Mouse (Mus musculus): ENCODE results near the gene Zfp94.
"Not testable (repeated sequence)": the region's sequence is repeated elsewhere in the genome, so short reads cannot be mapped to it uniquely, and the experiment has no call there.

Zfp94 gene

DNA sequence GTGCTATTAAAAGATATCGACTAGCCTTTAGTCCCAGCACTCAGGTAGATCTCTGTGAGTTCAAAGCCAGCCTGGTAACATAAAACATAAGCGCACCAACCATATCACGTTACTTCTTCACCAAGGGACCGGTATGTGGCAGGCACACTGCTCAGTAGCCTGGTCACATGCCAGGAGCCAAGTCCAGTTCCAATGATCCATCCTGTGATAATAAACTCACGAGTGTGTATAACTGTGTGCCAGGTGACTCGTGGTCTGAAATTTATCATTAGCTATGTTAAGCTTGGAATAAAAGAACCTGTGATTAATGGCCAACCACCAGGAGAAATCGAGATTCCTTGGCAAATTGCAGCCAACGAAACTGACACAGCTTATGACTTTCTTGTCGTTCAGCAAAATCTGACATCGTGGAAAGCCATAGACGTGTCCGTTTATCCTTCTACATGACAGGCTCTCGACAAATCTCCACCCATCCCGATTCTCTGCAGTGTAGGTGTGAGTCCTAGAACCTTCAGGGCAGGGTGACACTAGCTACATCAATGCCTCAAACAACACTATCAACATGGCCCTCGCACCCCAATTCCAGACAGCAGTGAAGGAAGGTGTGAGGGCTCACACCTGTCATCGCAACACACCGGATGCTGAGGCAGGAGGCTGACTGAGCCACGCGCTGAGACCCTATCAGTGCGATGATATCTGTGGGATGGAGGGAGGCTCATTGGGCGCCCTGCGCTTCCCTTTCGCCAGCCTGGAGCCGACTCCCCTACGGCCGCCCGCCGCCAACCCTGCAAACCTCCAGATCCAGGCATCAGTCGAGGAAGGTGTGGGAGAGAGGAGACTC lies 520 bp downstream of the Zfp94 start:
- peak in 1 of 2 experiments; percentile 30 for DNase-seq

GRCm38 (mm10) chr7:24300771-24301282 lies 15.6 kb downstream of the Zfp94 start, which contains the start of gene Zfp61:
TSS of gene Zfp61 (minus strand) at chr7:24301232.
- DNase-seq, result peak; percentile 40 to 52

- peak; percentile 45 to 54 for DNase-seq
These were observed 16.5 kb downstream of the Zfp94 start for GRCm38 (mm10) chr7:24299823-24300481.

DNA sequence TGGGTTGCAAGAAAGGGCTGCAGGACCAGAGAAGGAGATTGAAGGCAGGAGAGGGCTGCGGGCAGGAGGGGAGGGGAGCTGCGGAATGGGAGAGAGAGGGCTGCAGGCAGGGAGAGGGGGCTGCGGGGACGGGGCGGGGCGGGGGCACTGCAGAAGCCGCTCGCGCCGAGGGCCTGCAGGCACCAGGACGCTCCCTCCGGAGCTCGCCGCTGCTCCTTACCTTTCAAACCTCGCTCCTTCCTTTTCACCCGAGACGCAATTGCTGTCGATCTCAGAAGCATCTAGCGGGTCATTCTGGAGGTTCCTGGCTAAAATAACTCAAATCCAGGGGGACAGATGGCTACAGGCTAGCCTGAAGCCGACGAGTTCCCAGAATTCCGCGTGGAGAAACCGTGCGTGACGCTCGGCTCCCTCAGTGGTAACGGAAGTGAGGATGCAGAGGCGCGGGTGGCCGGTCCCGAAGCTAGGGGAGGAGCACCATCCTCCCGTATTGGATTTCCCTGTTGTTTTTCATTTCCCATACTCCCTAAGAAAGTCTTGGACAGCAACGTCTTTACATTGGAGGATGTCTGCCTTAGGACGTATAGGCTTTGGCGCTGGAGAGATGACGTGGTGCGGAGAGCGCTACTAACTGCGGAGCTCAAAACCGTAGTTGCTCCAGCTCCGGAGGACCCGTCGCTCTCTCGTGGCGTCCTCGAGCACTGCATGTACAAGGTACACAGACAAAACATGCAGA lies 17.3 kb downstream of the Zfp94 start:
- peak; percentile 88 to 90 for DNase-seq

DNA sequence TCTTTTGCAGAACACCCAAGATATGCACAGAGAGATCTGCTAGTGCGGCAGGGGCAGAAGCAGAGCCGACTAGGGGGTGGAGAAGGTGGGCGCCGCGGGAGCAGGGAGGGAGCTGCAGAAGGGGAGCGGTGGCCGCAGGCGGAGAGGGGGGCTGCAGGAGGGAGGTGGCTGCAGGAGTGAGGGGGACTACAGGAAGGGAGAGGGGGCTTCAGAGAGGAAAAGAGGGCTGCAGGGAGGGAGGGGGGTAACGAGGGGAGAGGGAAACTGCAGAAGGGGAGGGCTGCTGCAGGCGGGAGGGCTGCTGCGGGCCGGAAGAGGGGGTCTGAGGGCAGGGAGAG lies 17.9 kb downstream of the Zfp94 start:
- DNase-seq, result peak in 1 of 2 experiments; percentile 19

- no peak for DNase-seq
These were observed 18.9 kb downstream of the Zfp94 start for GRCm38 (mm10) chr7:24297361-24298095.

DNA sequence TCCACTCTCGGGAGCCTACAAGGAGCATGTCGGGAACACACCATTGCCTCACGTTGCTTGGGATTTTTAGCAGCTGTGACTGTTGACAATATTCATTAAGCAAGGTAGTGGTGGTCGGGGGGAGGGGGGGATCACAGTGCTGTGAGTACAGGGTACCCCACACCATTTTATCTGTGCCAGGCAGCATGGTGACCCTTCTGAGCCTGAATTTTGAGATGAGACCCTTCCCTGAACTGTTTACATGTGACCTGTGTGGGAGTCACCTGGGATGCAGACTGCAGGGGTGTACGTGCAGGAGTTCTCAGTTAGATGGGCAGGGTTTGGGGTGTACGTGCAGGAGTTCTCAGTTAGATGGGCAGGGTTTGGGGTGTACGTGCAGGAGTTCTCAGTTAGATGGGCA lies 20.1 kb downstream of the Zfp94 start:
- DNase-seq, result no peak

- DNase-seq, result no peak
These were observed 21.1 kb downstream of the Zfp94 start for GRCm38 (mm10) chr7:24295376-24295775.

- no peak for DNase-seq
These were observed 21.7 kb downstream of the Zfp94 start for GRCm38 (mm10) chr7:24294763-24295162.

GRCm38 (mm10) chr7:24293061-24293851 lies 23.2 kb downstream of the Zfp94 start:
- no peak for DNase-seq

DNA sequence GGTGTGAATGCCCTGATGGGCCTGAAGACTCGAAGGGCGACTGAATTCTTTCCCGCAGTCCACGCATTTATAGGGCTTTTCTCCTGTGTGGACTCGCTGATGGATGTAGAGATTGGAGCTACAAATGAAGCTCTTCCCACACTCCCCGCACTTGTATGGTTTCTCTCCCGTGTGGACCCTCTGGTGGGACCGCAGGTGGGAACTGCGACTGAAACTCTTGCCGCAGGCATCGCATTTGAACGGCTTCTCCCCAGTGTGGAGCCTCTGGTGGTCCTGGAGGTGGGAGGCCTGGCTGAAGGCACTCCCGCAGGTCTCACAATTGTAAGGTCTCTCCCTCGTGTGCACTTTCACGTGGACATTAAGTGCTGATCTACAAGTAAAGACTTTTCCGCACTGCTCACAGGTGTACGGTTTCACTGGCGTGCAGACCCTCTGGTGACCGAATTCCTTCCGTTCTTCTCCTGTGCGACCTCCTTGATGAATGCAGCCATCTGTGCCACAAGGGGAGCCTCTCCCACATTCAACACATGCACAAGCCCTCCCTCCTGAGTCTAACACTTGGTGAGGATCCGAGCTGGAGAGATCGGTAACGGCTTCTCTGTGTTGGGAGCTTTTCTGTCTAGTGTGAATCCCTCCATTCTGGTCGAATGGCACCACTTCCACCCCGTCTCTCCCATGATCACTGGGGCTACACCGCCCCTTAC lies 24.9 kb downstream of the Zfp94 start:
- no peak for DNase-seq

DNA sequence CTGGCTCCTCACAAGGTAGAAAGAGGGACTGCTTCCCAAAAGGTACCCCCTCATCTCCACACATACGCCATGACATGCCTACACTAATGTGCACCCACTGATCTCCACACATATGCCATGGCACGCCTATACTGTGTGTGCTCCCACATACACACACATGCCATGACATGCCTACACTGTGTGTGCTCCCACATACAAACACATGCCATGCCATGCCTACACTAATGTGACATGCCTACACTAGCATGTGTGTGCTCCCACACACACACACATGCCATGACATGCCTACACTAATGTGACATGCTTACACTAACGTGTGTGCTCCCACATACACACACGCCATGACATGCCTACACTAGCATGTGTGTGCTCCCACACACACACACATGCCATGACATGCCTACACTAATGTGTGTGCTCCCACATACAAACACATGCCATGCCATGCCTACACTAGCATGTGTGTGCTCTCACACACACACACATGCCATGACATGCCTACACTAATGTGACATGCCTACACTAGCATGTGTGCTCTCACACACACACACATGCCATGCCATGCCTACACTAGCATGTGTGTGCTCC lies 26.3 kb downstream of the Zfp94 start:
- DNase-seq, result no peak

GRCm38 (mm10) chr7:24288512-24288911 lies 28.0 kb downstream of the Zfp94 start:
- DNase-seq, result peak in 1 of 2 experiments; percentile 25

DNA sequence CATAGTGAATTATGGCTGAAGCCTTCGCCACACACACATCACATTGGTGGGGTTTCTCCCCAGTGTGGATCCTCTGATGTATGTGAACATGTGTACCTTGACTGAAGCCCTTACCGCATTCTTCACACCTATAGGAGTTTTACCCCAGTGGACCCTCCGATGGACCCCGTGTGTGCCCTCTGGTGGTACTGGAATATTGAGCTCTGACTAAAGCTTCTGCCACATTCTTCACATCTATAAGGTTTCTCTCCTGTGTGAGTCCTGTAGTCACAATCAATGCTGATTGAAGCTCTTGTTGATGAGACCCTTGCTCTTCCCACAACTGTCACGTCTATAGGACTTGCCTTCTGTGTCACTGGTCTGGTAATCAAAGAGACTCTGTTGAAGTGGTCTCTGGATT lies 28.8 kb downstream of the Zfp94 start:
- no peak for DNase-seq

DNA sequence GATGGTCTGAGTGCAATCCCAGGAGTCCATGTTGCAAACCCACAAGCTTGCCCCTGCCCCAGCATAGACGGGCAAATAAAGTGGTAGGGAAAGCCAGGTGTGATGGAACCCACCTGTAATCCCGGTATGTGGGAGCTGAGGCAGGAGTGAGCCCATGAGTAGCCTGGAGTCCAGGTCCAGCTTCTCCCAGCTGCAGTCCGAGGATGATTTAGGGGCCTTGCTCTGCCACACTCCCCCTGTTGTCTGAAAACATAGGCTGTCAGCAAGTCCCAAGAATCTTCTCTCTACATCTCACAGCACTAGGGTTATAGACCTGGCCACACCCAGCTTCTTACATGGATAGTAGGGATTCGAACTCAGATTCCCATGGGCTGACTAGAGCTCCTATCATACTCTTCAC lies 29.6 kb downstream of the Zfp94 start:
- no peak for DNase-seq

GRCm38 (mm10) chr7:24286090-24286489 lies 30.4 kb downstream of the Zfp94 start:
- no peak for DNase-seq

GRCm38 (mm10) chr7:24280858-24281145 lies 35.7 kb downstream of the Zfp94 start:
- DNase-seq, result no peak

DNA sequence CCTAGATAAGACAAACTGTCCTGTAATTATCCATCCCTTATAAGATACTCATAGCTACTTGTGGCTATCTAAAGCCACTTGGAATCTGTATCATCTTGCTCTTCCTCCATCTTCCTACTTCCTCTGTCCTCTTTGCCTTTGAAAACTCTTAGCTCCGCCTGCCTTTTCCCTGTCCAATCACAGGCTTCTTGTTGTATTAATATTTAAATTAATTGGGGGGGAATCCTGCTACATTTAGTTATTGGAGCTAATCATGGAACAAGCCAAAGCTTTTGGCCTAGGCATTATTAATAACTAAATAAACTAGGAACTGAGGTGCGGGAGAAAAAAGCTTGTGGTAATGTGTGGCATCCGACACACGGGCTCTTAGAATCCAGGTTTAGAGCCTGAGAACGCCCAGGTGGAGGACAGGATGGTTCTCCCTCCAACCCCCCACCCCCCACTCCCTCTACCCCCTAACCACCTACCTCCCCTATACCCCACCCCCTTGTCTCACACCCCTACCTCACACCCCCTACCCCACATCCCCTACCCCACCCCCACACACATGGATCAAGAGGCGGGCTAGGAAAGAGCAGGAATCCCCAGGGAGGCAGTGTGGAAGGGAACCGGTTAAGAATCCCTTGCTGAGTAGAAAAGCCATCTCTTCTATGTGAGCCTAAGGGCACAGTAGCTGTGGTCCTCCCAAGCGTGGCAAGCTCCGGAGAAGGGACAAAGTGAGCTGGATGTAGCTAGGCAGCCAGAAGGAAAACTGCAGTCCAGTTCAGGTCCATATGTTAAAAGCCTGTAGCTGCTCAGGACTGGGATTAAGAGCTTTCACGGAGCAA lies 36.2 kb downstream of the Zfp94 start:
- DNase-seq, result no peak

- not testable (repeated sequence) for DNase-seq
These were observed 37.7 kb downstream of the Zfp94 start for GRCm38 (mm10) chr7:24278771-24279170.

- DNase-seq, result no peak
These were observed 42.0 kb downstream of the Zfp94 start for GRCm38 (mm10) chr7:24274456-24274855.

Data from cerebellum, adult 18-20 months (tissue).